Mouse (Mus musculus): Measurements from ENCODE around the gene Ndufa9. TPM values are rescaled to one million over a fixed set of nuclear protein-coding genes. Genes with fewer than 3 reads are reported as not detected.
A peak's percentile ranks its signal among the peaks of the same experiment; 100 is the strongest.

The Ndufa9 gene
- polyA plus RNA-seq, 1 experiment from 2014 or later: 248 TPM

DNA sequence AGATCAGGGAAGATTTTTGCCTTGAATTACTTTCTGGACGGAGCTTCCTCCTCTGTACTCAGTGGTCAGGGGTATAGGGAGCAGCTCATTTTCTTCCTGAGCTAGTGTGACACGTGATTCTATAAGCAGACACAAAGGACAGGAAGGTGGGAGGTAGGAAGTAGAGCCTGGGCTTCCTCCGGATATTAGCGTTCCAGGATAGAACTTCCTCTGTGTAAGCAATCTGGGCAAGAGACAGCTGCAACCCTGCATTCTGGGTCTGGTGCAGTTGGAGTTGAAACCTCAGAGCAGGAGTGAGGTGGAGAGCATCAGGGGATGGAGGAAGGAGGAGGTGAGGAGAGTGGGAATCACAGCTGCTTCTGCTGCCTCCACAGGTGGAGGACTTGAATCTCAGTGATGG is 40.8 kb downstream of the Ndufa9 start:
- H3K9ac ChIP-seq (replicated peaks; ENCODE audit: low read length): no peak overlapping the region
- H3K4me3 ChIP-seq (ENCODE audit: low read length): peak overlapping the region; percentile 12; the same call in 1 of the 2 replicates
- no peaks in the 10 kb centered on the region for H3K4me1 ChIP-seq (ENCODE audit: insufficient read depth, low read length)
- no peak for ATAC-seq (ENCODE audit: low FRiP score, low TSS enrichment)
- H3K27me3 ChIP-seq (ENCODE audit: insufficient read depth, low read length): no peaks in the 10 kb centered on the region
- no peaks in the 10 kb centered on the region; the same call in 1 of the 2 replicates for H3K9me3 ChIP-seq (ENCODE audit: low read length)
- H3K36me3 ChIP-seq (ENCODE audit: insufficient read depth, low read length): no peaks in the 10 kb centered on the region
- 50% methylated on average over 4 of the region's 4 CpGs for WGBS
- H3K4me2 ChIP-seq (replicated peaks; ENCODE audit: low read depth, low read length): no peak overlapping the region; the same call in 1 of the 2 replicates
- H3K27ac ChIP-seq (ENCODE audit: low read length): peak overlapping the region; percentile 21; the same call in 1 of the 2 replicates

DNA sequence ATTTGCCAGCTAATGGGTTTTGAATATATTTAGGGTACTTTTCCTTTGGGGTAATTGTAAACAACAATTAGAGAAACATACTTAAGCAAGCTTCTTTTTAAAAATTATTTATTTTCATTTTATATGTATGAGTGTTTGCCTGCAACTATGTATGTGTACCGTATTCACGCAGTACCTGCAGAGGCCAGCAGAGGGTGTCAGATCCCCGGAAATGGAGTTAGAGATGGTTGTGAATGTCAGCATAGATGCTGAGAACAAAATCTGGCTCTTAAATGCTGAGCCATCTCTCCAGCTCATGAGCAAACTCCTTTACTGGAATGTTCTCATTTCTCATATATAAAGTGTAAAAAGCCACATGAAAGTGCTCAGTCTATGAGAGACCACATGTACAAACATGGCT is 42.2 kb downstream of the Ndufa9 start:
- H3K9ac ChIP-seq (replicated peaks; ENCODE audit: low read length): no peak overlapping the region
- no peak overlapping the region for H3K4me2 ChIP-seq (replicated peaks; ENCODE audit: low read depth, low read length)
- no peaks in the 10 kb centered on the region for H3K36me3 ChIP-seq (ENCODE audit: insufficient read depth, low read length)
- WGBS: 84% methylated on average over 3 of the region's 3 CpGs
- no peaks in the 10 kb centered on the region for H3K4me1 ChIP-seq (ENCODE audit: insufficient read depth, low read length)
- no peak for ATAC-seq (ENCODE audit: low FRiP score, low TSS enrichment)
- no peak overlapping the region for H3K27ac ChIP-seq (ENCODE audit: low read length)
- no peak overlapping the region for H3K4me3 ChIP-seq (ENCODE audit: low read length)
- H3K27me3 ChIP-seq (ENCODE audit: insufficient read depth, low read length): no peaks in the 10 kb centered on the region
- H3K9me3 ChIP-seq (ENCODE audit: low read length): no peaks in the 10 kb centered on the region; the same call in 1 of the 2 replicates

DNA sequence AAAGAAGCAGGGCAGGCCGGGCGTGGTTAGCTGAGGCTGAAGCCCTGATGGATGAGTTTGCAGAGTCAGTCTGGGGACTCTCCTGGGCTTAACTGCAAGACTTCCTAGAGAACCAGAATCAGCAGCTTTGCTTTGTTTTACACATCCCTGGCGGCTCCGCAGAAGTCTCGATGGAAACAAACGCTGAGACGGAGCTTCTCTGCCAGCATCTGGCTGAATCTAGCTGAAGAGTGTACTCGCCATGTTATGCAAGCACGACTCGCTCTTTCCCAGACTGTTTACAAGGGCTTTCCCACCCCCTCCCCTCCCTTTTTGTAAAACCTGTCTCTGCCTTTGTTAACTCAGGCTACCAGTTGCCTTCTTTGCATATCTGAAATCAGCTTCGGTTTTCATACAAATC is 46.0 kb downstream of the Ndufa9 start:
- no peak overlapping the region for H3K9ac ChIP-seq (replicated peaks; ENCODE audit: low read length)

DNA sequence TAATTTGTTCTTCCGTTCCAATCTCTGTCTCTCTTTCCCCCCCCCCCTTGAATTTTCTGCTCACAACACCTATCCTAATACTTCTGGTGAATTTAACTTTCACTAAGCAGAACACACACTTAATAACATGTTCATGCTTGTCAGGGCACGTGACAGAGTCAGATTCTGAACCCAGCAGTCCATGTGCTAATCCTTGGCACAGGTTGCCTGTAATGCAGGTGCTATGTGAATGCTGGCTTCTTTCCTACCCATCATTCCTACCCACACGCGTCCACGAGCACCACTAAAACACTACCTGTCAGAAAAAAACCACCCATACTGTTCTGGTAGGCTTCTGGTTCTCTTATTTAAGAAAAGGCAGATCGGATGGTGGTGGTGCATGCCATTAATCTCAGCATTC is 54.2 kb downstream of the Ndufa9 start:
- Histone ChIP-seq H3K36me3 (ENCODE audit: insufficient read depth, low read length) (no peaks in the 10 kb centered on the region), H3K9ac (replicated peaks; ENCODE audit: low read length) (no peak overlapping the region), H3K27ac (ENCODE audit: low read length) (no peak overlapping the region), H3K4me2 (replicated peaks; ENCODE audit: low read depth, low read length) (no peak overlapping the region), H3K27me3 (ENCODE audit: insufficient read depth, low read length) (no peaks in the 10 kb centered on the region), H3K4me3 (ENCODE audit: low read length) (no peak overlapping the region), H3K9me3 (ENCODE audit: low read length) (no peaks in the 10 kb centered on the region), H3K4me1 (ENCODE audit: insufficient read depth, low read length) (peaks cover 6% of the 10 kb centered on the region; the same call in 1 of the 2 replicates)
- no peak for ATAC-seq (ENCODE audit: low FRiP score, low TSS enrichment)
- 81% methylated on average over 6 of the region's 6 CpGs for WGBS

More for the DNA sequence above, 46.0 kb downstream of the Ndufa9 start:
- WGBS: 40% methylated on average over 11 of the region's 11 CpGs
- no peak overlapping the region for H3K4me2 ChIP-seq (replicated peaks; ENCODE audit: low read depth, low read length)
- ATAC-seq (ENCODE audit: low FRiP score, low TSS enrichment): no peak
- H3K9me3 ChIP-seq (ENCODE audit: low read length): no peaks in the 10 kb centered on the region; the same call in 1 of the 2 replicates
- no peaks in the 10 kb centered on the region for H3K4me1 ChIP-seq (ENCODE audit: insufficient read depth, low read length)
- H3K27ac ChIP-seq (ENCODE audit: low read length): no peak overlapping the region
- H3K27me3 ChIP-seq (ENCODE audit: insufficient read depth, low read length): no peaks in the 10 kb centered on the region
- no peak overlapping the region for H3K4me3 ChIP-seq (ENCODE audit: low read length)
- H3K36me3 ChIP-seq (ENCODE audit: insufficient read depth, low read length): no peaks in the 10 kb centered on the region

DNA sequence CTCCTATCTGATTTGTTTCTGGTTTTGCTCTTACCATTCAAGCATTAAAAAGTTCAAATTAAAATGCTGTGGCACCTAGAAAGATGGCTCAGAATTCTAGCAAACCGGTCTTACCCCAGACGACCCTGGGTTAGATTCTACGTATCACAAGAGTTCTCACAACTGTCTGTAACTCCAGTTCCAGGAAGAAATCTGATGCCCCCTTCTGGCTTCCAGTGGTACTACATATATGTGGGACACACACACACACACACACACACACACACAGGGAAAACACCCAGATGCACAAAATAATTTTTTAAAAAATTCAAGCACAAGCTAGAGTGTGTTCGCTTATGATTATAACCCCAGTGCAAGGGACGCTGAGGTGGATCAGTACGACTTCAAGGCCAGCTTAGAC is 55.2 kb downstream of the Ndufa9 start:
- no peak overlapping the region for H3K4me2 ChIP-seq (replicated peaks; ENCODE audit: low read depth, low read length)
- no peak overlapping the region for H3K4me3 ChIP-seq (ENCODE audit: low read length)
- WGBS: 93% methylated on average over 6 of the region's 6 CpGs
- no peak overlapping the region for H3K9ac ChIP-seq (replicated peaks; ENCODE audit: low read length)
- H3K9me3 ChIP-seq (ENCODE audit: low read length): no peaks in the 10 kb centered on the region
- no peak for ATAC-seq (ENCODE audit: low FRiP score, low TSS enrichment)
- no peaks in the 10 kb centered on the region for H3K36me3 ChIP-seq (ENCODE audit: insufficient read depth, low read length)
- no peak overlapping the region for H3K27ac ChIP-seq (ENCODE audit: low read length)
- no peaks in the 10 kb centered on the region for H3K27me3 ChIP-seq (ENCODE audit: insufficient read depth, low read length)
- peaks cover 6% of the 10 kb centered on the region; the same call in 1 of the 2 replicates for H3K4me1 ChIP-seq (ENCODE audit: insufficient read depth, low read length)

DNA sequence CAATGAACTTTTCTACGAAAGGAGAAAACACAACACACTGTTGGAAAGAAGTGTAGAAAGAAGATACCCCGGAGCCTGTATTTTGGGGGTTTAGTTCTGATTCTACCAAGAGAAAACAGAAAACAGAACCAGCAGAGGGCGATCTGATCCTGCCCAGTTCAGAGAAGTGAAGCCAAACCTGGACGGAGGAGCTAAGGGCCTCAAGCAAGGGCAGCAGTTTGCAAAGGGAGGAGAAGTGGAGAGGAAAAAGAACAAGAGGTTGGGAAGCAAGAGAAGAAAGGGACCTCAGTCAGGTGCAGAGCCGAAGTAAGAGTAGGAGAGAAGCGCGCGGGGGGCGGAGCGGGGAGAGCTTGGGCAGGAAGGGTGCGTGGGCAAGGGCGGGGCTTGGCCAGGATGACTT is 57.0 kb downstream of the Ndufa9 start:
- Histone ChIP-seq H3K9me3 (ENCODE audit: low read length) (no peaks in the 10 kb centered on the region), H3K27ac (ENCODE audit: low read length) (no peak overlapping the region), H3K4me3 (ENCODE audit: low read length) (peak overlapping the region; percentile 35), H3K4me1 (ENCODE audit: insufficient read depth, low read length) (peaks cover 6% of the 10 kb centered on the region; the same call in 1 of the 2 replicates), H3K9ac (replicated peaks; ENCODE audit: low read length) (peak overlapping the region; percentile 47; the same call in 1 of the 2 replicates), H3K36me3 (ENCODE audit: insufficient read depth, low read length) (no peaks in the 10 kb centered on the region), H3K4me2 (replicated peaks; ENCODE audit: low read depth, low read length) (peak overlapping the region; percentile 55), H3K27me3 (ENCODE audit: insufficient read depth, low read length) (no peaks in the 10 kb centered on the region)
- no peak for ATAC-seq (ENCODE audit: low FRiP score, low TSS enrichment)
- WGBS: 29% methylated on average over 12 of the region's 12 CpGs

DNA sequence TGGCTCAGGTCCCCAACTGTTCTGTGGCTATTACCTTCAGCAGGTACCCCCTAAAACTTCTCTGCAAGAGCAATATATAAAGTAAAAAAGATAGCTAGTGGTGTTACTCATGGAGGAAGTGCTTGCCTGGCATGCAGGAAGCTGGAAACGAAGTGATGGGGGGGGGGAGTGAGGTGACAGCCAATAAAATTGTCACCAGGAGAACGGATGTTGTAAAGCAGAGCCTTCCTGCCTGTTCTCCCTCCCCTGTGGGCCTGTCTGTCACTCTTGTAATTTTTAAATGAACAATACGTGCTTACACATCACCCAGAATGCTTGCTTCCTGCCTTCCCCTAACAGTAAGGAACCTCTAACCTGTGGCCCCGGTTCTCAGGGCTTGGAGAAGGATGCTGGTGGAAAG is 57.4 kb downstream of the Ndufa9 start:
- ATAC-seq (ENCODE audit: low FRiP score, low TSS enrichment): no peak
- WGBS: 23% methylated on average over 4 of the region's 4 CpGs
- Histone ChIP-seq H3K4me1 (ENCODE audit: insufficient read depth, low read length) (peaks cover 6% of the 10 kb centered on the region; the same call in 1 of the 2 replicates), H3K4me3 (ENCODE audit: low read length) (peak overlapping the region; percentile 35; the same call in 1 of the 2 replicates), H3K36me3 (ENCODE audit: insufficient read depth, low read length) (no peaks in the 10 kb centered on the region), H3K9ac (replicated peaks; ENCODE audit: low read length) (no peak overlapping the region), H3K27ac (ENCODE audit: low read length) (no peak overlapping the region), H3K9me3 (ENCODE audit: low read length) (no peaks in the 10 kb centered on the region), H3K27me3 (ENCODE audit: insufficient read depth, low read length) (no peaks in the 10 kb centered on the region), H3K4me2 (replicated peaks; ENCODE audit: low read depth, low read length) (peak overlapping the region; percentile 55)

DNA sequence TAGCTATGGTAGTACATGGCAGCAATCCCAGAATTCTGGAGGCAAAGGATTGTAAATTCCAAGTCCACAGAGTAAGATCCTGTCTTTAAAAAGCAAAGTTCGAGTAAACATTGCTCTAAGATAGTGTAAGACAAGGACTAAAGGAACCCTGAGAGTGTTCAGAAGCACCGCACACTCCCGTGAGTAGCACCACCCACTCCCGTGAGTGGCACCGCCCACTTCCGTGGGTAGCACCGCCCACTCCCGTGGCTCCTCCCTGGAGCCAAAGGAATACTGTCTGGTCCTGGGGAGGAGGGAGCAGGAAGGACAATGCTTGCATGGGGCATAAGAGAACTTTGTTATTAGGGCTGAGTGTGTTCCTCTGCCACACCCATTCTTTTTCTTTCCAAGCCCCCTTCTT is 60.1 kb downstream of the Ndufa9 start:
- Histone ChIP-seq H3K36me3 (ENCODE audit: insufficient read depth, low read length) (no peaks in the 10 kb centered on the region), H3K9ac (replicated peaks; ENCODE audit: low read length) (no peak overlapping the region), H3K9me3 (ENCODE audit: low read length) (no peaks in the 10 kb centered on the region), H3K27me3 (ENCODE audit: insufficient read depth, low read length) (no peaks in the 10 kb centered on the region), H3K4me2 (replicated peaks; ENCODE audit: low read depth, low read length) (no peak overlapping the region), H3K4me3 (ENCODE audit: low read length) (no peak overlapping the region), H3K4me1 (ENCODE audit: insufficient read depth, low read length) (peaks cover 6% of the 10 kb centered on the region; the same call in 1 of the 2 replicates), H3K27ac (ENCODE audit: low read length) (no peak overlapping the region)
- ATAC-seq (ENCODE audit: low FRiP score, low TSS enrichment): no peak
- WGBS: 79% methylated on average over 8 of the region's 8 CpGs

DNA sequence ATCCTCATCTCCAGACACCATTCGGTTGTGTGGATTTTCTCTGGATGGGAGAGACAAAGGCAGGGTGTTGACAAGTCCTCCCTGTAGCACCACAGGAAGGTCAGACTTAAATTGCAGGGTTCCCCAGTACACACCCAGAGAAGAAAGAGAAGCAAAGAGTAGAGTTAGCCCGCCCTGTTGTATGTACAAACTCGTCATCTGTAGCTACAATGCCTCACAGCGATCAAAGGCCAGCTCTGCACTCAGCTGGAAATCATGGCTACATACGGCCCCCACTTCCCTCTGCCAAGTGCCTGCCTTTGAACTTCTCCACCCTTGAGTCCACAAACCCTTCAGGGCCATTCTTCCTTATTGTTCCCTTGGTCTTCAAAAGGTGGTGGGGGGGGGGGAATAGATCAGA is 64.7 kb downstream of the Ndufa9 start:
- Histone ChIP-seq H3K36me3 (ENCODE audit: insufficient read depth, low read length) (no peaks in the 10 kb centered on the region), H3K4me3 (ENCODE audit: low read length) (no peak overlapping the region), H3K4me1 (ENCODE audit: insufficient read depth, low read length) (no peaks in the 10 kb centered on the region), H3K27ac (ENCODE audit: low read length) (no peak overlapping the region), H3K9me3 (ENCODE audit: low read length) (no peaks in the 10 kb centered on the region), H3K4me2 (replicated peaks; ENCODE audit: low read depth, low read length) (no peak overlapping the region), H3K27me3 (ENCODE audit: insufficient read depth, low read length) (no peaks in the 10 kb centered on the region), H3K9ac (replicated peaks; ENCODE audit: low read length) (no peak overlapping the region)
- ATAC-seq (ENCODE audit: low FRiP score, low TSS enrichment): no peak
- 54% methylated on average over 5 of the region's 5 CpGs for whole genome bisulfite sequencing

DNA sequence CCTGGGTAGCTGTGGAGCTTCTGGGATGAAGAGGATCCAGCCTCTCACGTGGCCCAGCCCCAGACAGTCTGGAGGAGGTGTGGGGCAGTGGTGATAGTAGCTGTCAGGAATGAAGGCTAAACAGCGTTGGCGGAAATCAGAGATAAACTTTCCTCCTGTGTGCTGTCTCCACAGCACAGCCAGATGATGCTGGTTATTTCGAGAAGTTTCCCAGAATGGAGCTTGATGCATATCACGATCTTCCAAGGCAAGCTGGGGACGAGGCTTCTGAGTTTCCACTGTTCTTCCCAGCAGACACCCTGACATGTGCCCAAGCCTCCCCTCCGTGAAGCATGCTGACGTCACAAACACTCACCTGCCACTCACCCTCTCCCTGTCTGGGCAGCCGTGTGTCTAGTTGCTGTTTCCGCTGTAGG is 65.3 kb downstream of the Ndufa9 start:
- no peak overlapping the region for H3K4me3 ChIP-seq (ENCODE audit: low read length)
- no peaks in the 10 kb centered on the region for H3K4me1 ChIP-seq (ENCODE audit: insufficient read depth, low read length)
- no peaks in the 10 kb centered on the region for H3K36me3 ChIP-seq (ENCODE audit: insufficient read depth, low read length)
- no peak overlapping the region for H3K4me2 ChIP-seq (replicated peaks; ENCODE audit: low read depth, low read length)
- no peak for ATAC-seq (ENCODE audit: low FRiP score, low TSS enrichment)
- no peak overlapping the region for H3K9ac ChIP-seq (replicated peaks; ENCODE audit: low read length)
- WGBS: 60% methylated on average over 10 of the region's 10 CpGs
- no peaks in the 10 kb centered on the region for H3K27me3 ChIP-seq (ENCODE audit: insufficient read depth, low read length)
- no peak overlapping the region for H3K27ac ChIP-seq (ENCODE audit: low read length)
- H3K9me3 ChIP-seq (ENCODE audit: low read length): no peaks in the 10 kb centered on the region
